Mouse (Mus musculus) heart, adult 2 months (tissue): ENCODE data around the gene Sipa1l2.

ENCODE experiments used
- CTCF ChIP-seq: fragments of 200-600 bp; IDR thresholded peaks from 2 replicates; pipeline ENCODE4 v1.8.1; 2022; ENCODE audit warnings: antibody characterized with exemption, mild to moderate bottlenecking, moderate library complexity
- EP300 ChIP-seq: fragments of 200-500 bp; IDR thresholded peaks from 2 replicates; pipeline ENCODE4 v1.6.1; 2011; ENCODE audit warnings: low read depth, low read length, control low read depth; ENCODE audit not compliant: insufficient read depth

- TF ChIP-seq EP300 (no peak), CTCF (no peak)
Observed at GRCm38 (mm10) chr8:125611024-125611798, 41.6 kb upstream of the Sipa1l2 start.
